Comparison of ENCODE assay signal across 23 mouse cellular contexts in genomic region chr7:135254423-135254822, GRCm38 (mm10). TPM values are rescaled to one million over a fixed set of nuclear protein-coding genes. Genes with fewer than 3 reads are reported as not detected.
A peak's percentile ranks its signal among the peaks of the same experiment; 100 is the strongest.
DNase-seq lines count a peak whose midpoint lies in the region; ATAC-seq and TF ChIP-seq lines count a peak whose summit lies in the region.
"Had no signal": no experiment of that assay in that cellular context is flagged by ENCODE, and none has a peak within 500 bp of the region (broad histone marks: within the 10 kb centered on the region; RNA-seq: fewer than 3 reads in every experiment).

No protein-coding gene starts in this region.

- no peaks in the 10 kb centered on the region for H3K79me2 ChIP-seq in liver, adult 2 months (ENCODE audit: control insufficient read depth, insufficient read depth, low read length)

- H3K4me1 ChIP-seq in liver, adult 2 months (ENCODE audit: control insufficient read depth, insufficient read depth, low read length): peaks cover 14% of the 10 kb centered on the region
- peaks cover 3% of the 10 kb centered on the region; the same call in 1 of the 2 replicates for H3K4me1 ChIP-seq in liver, postnatal 0 days (ENCODE audit: insufficient read depth)
- H3K4me1 ChIP-seq in liver, embryonic 11.5 days (replicated peaks; ENCODE audit: control insufficient read depth, insufficient read depth, low read length): no peaks in the 10 kb centered on the region

- 54% methylated on average over 2 of the region's 2 CpGs for WGBS in liver, adult 2 months
- 61% methylated on average over 2 of the region's 2 CpGs for whole genome bisulfite sequencing in liver, postnatal 0 days (ENCODE audit: insufficient replicate concordance)
- 83% methylated on average over 2 of the region's 2 CpGs for WGBS in liver, embryonic 11.5 days

- H3K36me3 ChIP-seq in liver, adult 2 months (ENCODE audit: control insufficient read depth, insufficient read depth, low read length): no peaks in the 10 kb centered on the region
- no peaks in the 10 kb centered on the region for H3K36me3 ChIP-seq in liver, postnatal 0 days (replicated peaks; ENCODE audit: insufficient read depth, low read length)
- no peaks in the 10 kb centered on the region for H3K36me3 ChIP-seq in liver, embryonic 11.5 days (ENCODE audit: control insufficient read depth, insufficient read depth, low read length)
- H3K36me3 ChIP-seq: G1E had no signal

- ATAC-seq in liver, postnatal 0 days: no peak
- ATAC-seq in liver, embryonic 11.5 days (replicated peaks; ENCODE audit: low FRiP score): no peak
- ATAC-seq: activated CD4-positive, CD25-positive, alpha-beta regulatory T cell, adult 4 months; CD4-positive, CD25-positive, alpha-beta regulatory T cell, adult 4 months; Patski had no signal

- no peak for TF ChIP-seq POLR2A in liver, adult 2 months (IDR thresholded peaks at IDR 0.05; ENCODE audit: extremely low read depth, insufficient read depth, low read length)

- TF ChIP-seq EP300 in liver, postnatal 0 days (IDR thresholded peaks at IDR 0.05; ENCODE audit: low read depth): no peak

- H3K9ac ChIP-seq in liver, adult 2 months (ENCODE audit: low read depth, low read length): no peak overlapping the region
- no peak overlapping the region; the same call in 1 of the 2 replicates for H3K9ac ChIP-seq in liver, postnatal 0 days (replicated peaks)
- H3K9ac ChIP-seq in liver, embryonic 11.5 days (ENCODE audit: low read depth, low read length): no peak overlapping the region

- no peaks in the 10 kb centered on the region for H3K27me3 ChIP-seq in liver, adult 2 months (ENCODE audit: control insufficient read depth, insufficient read depth, low read length)
- no peaks in the 10 kb centered on the region for H3K27me3 ChIP-seq in liver, postnatal 0 days (ENCODE audit: insufficient read depth, low read length)
- no peaks in the 10 kb centered on the region for H3K27me3 ChIP-seq in liver, embryonic 11.5 days (replicated peaks; ENCODE audit: control insufficient read depth, insufficient read depth, low read length)
- H3K27me3 ChIP-seq: Patski had no signal

- H3K4me2 ChIP-seq in liver, postnatal 0 days (ENCODE audit: low read depth, low read length): no peak overlapping the region
- no peak overlapping the region for H3K4me2 ChIP-seq in liver, embryonic 11.5 days

- DNase-seq in liver, adult 2 months (ENCODE audit: extremely low read depth, low read depth, low spot score): peak; percentile 53
- no peak for DNase-seq in liver
- no peak for DNase-seq in liver, postnatal 0 days
- no peak for DNase-seq in liver, embryonic 11.5 days (ENCODE audit: low spot score)
- DNase-seq: adrenal gland, adult 2 months; adrenal gland, adult 8-10 months; adrenal gland, postnatal 10 days; adrenal gland, postnatal 14 days; adrenal gland, postnatal 25 days; adrenal gland, postnatal 36 days; B cell, adult 2 months; cerebellum, adult 11 months; cerebellum, adult 11-12 months; cerebellum, adult 18-20 months had no signal

- TF ChIP-seq CTCF in liver, adult 2 months (IDR thresholded peaks at IDR 0.05; ENCODE audit: low read depth, low read length): no peak
- no peak for TF ChIP-seq CTCF in liver, postnatal 0 days (IDR thresholded peaks at IDR 0.05; ENCODE audit: low read depth)

- no peak overlapping the region for H3K4me3 ChIP-seq in liver, adult 2 months (ENCODE audit: insufficient read depth, low read depth, low read length)
- H3K4me3 ChIP-seq in liver, postnatal 0 days (ENCODE audit: low read depth, low read length): no peak overlapping the region
- H3K4me3 ChIP-seq in liver, embryonic 11.5 days (ENCODE audit: low read depth, low read length): no peak overlapping the region

- peak overlapping the region; percentile 61 for H3K27ac ChIP-seq in liver, adult 2 months (replicated peaks; ENCODE audit: insufficient read depth, low read depth, low read length)
- H3K27ac ChIP-seq in liver, postnatal 0 days (ENCODE audit: low read depth): peak overlapping the region; percentile 89
- H3K27ac ChIP-seq in liver, embryonic 11.5 days (ENCODE audit: low read depth, low read length): no peak overlapping the region

- H3K9me3 ChIP-seq in liver, postnatal 0 days (ENCODE audit: low read length): no peaks in the 10 kb centered on the region
- peaks cover 5% of the 10 kb centered on the region; the same call in 1 of the 2 replicates for H3K9me3 ChIP-seq in liver, embryonic 11.5 days (ENCODE audit: control insufficient read depth, low read length)

RNA-seq across cellular contexts. Expression of gene Nps, which starts 4.1 kb away (rescaled TPM):
- total RNA-seq in liver, adult 2 months (2014; rRNA removed): not detected in 2 replicates
- not detected in 2 replicates for polyA plus RNA-seq in liver, adult 2 months (2012; rRNA removed)
- 0.08 TPM in 2 replicates for polyA plus RNA-seq in liver, postnatal 0 days (2015; fragmentation: Nextera tagmentation; extraction: Ambion mirVana)
- polyA plus RNA-seq in liver, embryonic 11.5 days (2014; fragmentation: Nextera tagmentation; extraction: Ambion mirVana): not detected in 2 replicates
- total RNA-seq: adrenal gland, adult 18-20 months; adrenal gland, adult 2 months; adrenal gland, postnatal 10 days; adrenal gland, postnatal 14 days; adrenal gland, postnatal 25 days; adrenal gland, postnatal 36 days; CH12.LX; ES-E14; MEL had no signal
- polyA plus RNA-seq: activated CD4-positive, CD25-positive, alpha-beta regulatory T cell, adult 4 months; adrenal gland, adult 2 months; C2C12; CD4-positive, CD25-positive, alpha-beta regulatory T cell, adult 4 months; G1E; Patski had no signal
